Mouse (Mus musculus): ENCODE results near the gene Srsf11. TPM values are rescaled to one million over a fixed set of nuclear protein-coding genes. Genes with fewer than 3 reads are reported as not detected.

Srsf11 gene
- polyA plus RNA-seq, 1 experiment from 2014 or later = 288 TPM

- no peak overlapping the region for H3K27ac ChIP-seq (replicated peaks)
- H3K4me3 ChIP-seq (replicated peaks) = no peak overlapping the region
- 0 out of 2 replicates have a peak, but pooled peaks cover 7% of the 10 kb centered on the region for H3K4me1 ChIP-seq
- H3K36me3 ChIP-seq = no peaks in the 10 kb centered on the region
- no peak for ATAC-seq (ENCODE audit: insufficient number of reproducible peaks, low FRiP score, low TSS enrichment, low read depth)
- H3K9ac ChIP-seq = no peak overlapping the region
- H3K9me3 ChIP-seq (replicated peaks) = no peaks in the 10 kb centered on the region
- WGBS = 83% methylated on average over 2 of the region's 2 CpGs
- H3K4me2 ChIP-seq (replicated peaks) = no peak overlapping the region
- no peaks in the 10 kb centered on the region for H3K27me3 ChIP-seq
Measured at GRCm38 (mm10) chr3:158040755-158041154, 4.3 kb upstream of the Srsf11 start.

GRCm38 (mm10) chr3:158038106-158038505 is 1.7 kb upstream of the Srsf11 start:
- H3K36me3 ChIP-seq = no peaks in the 10 kb centered on the region
- peaks cover 19% of the 10 kb centered on the region for H3K4me1 ChIP-seq
- no peaks in the 10 kb centered on the region for H3K27me3 ChIP-seq
- no peak for ATAC-seq (ENCODE audit: insufficient number of reproducible peaks, low FRiP score, low TSS enrichment, low read depth)
- H3K9me3 ChIP-seq (replicated peaks) = no peaks in the 10 kb centered on the region
- H3K4me2 ChIP-seq (replicated peaks) = no peak overlapping the region
- no peak overlapping the region for H3K27ac ChIP-seq (replicated peaks)
- no peak overlapping the region for H3K4me3 ChIP-seq (replicated peaks)
- WGBS = 86% methylated on average over 3 of the region's 3 CpGs
- no peak overlapping the region for H3K9ac ChIP-seq

- ATAC-seq (ENCODE audit: insufficient number of reproducible peaks, low FRiP score, low TSS enrichment, low read depth) = no peak
- H3K27ac ChIP-seq (replicated peaks) = peak overlapping the region; percentile 88
- H3K36me3 ChIP-seq = no peaks in the 10 kb centered on the region
- 2% methylated on average over 11 of the region's 11 CpGs for WGBS
- H3K27me3 ChIP-seq = no peaks in the 10 kb centered on the region
- H3K4me1 ChIP-seq = peaks cover 24% of the 10 kb centered on the region
- H3K4me3 ChIP-seq (replicated peaks) = peak overlapping the region; percentile 82
- no peaks in the 10 kb centered on the region for H3K9me3 ChIP-seq (replicated peaks)
- H3K9ac ChIP-seq = peak overlapping the region; percentile 95
- peak overlapping the region; percentile 62 for H3K4me2 ChIP-seq (replicated peaks)
Measured at GRCm38 (mm10) chr3:158035866-158036265, 573 bp downstream of the Srsf11 start.

GRCm38 (mm10) chr3:158032106-158032505 is 4.3 kb downstream of the Srsf11 start:
- Histone ChIP-seq H3K4me1 (peaks cover 17% of the 10 kb centered on the region), H3K4me2 (replicated peaks) (peak overlapping the region; percentile 59), H3K9ac (peak overlapping the region; percentile 94), H3K36me3 (peaks cover 4% of the 10 kb centered on the region; the same call in 1 of the 2 replicates), H3K9me3 (replicated peaks) (no peaks in the 10 kb centered on the region), H3K27ac (replicated peaks) (peak overlapping the region; percentile 96), H3K27me3 (no peaks in the 10 kb centered on the region), H3K4me3 (replicated peaks) (peak overlapping the region; percentile 98)
- 6% methylated on average over 4 of the region's 4 CpGs for WGBS
- ATAC-seq (ENCODE audit: insufficient number of reproducible peaks, low FRiP score, low TSS enrichment, low read depth) = no peak

- Histone ChIP-seq H3K9ac (peak overlapping the region; percentile 94), H3K27me3 (no peaks in the 10 kb centered on the region), H3K27ac (replicated peaks) (peak overlapping the region; percentile 96), H3K36me3 (peaks cover 9% of the 10 kb centered on the region; the same call in 1 of the 2 replicates), H3K4me2 (replicated peaks) (peak overlapping the region; percentile 59), H3K4me3 (replicated peaks) (peak overlapping the region; percentile 98), H3K4me1 (peaks cover 17% of the 10 kb centered on the region), H3K9me3 (replicated peaks) (no peaks in the 10 kb centered on the region)
- under 1% methylated on average over 61 of the region's 61 CpGs for WGBS
- peak; percentile 90 for ATAC-seq (ENCODE audit: insufficient number of reproducible peaks, low FRiP score, low TSS enrichment, low read depth)
Measured at GRCm38 (mm10) chr3:158031371-158031925, 5.0 kb downstream of the Srsf11 start.

GRCm38 (mm10) chr3:158009762-158010320 is 26.6 kb downstream of the Srsf11 start:
- 31% methylated on average over 1 of the region's 1 CpGs for WGBS
- no peaks in the 10 kb centered on the region for H3K4me1 ChIP-seq
- H3K27me3 ChIP-seq = no peaks in the 10 kb centered on the region
- H3K27ac ChIP-seq (replicated peaks) = no peak overlapping the region
- H3K36me3 ChIP-seq = peaks cover 45% of the 10 kb centered on the region
- ATAC-seq (ENCODE audit: insufficient number of reproducible peaks, low FRiP score, low TSS enrichment, low read depth) = no peak; the same call in 1 of the 2 replicates
- no peak overlapping the region for H3K4me2 ChIP-seq (replicated peaks)
- H3K9me3 ChIP-seq (replicated peaks) = no peaks in the 10 kb centered on the region
- H3K4me3 ChIP-seq (replicated peaks) = no peak overlapping the region
- no peak overlapping the region for H3K9ac ChIP-seq

GRCm38 (mm10) chr3:158008647-158009046 is 27.8 kb downstream of the Srsf11 start:
- WGBS = 80% methylated on average over 1 of the region's 1 CpGs
- peaks cover 42% of the 10 kb centered on the region for H3K36me3 ChIP-seq

GRCm38 (mm10) chr3:157998742-157999369 is 37.6 kb downstream of the Srsf11 start:
- H3K36me3 ChIP-seq = peaks cover 26% of the 10 kb centered on the region; the same call in 1 of the 2 replicates
- WGBS = 48% methylated on average over 1 of the region's 1 CpGs
- no peak for ATAC-seq (ENCODE audit: insufficient number of reproducible peaks, low FRiP score, low TSS enrichment, low read depth)
- H3K4me3 ChIP-seq (replicated peaks) = no peak overlapping the region
- H3K9ac ChIP-seq = no peak overlapping the region
- no peak overlapping the region for H3K4me2 ChIP-seq (replicated peaks)
- H3K27me3 ChIP-seq = no peaks in the 10 kb centered on the region
- H3K4me1 ChIP-seq = no peaks in the 10 kb centered on the region
- no peaks in the 10 kb centered on the region for H3K9me3 ChIP-seq (replicated peaks)
- no peak overlapping the region for H3K27ac ChIP-seq (replicated peaks)

More at GRCm38 (mm10) chr3:158008647-158009046, 27.8 kb downstream of the Srsf11 start:
- H3K27ac ChIP-seq (replicated peaks) = no peak overlapping the region
- no peak for ATAC-seq (ENCODE audit: insufficient number of reproducible peaks, low FRiP score, low TSS enrichment, low read depth)
- no peaks in the 10 kb centered on the region for H3K27me3 ChIP-seq
- H3K9me3 ChIP-seq (replicated peaks) = no peaks in the 10 kb centered on the region
- H3K4me2 ChIP-seq (replicated peaks) = no peak overlapping the region
- no peak overlapping the region for H3K4me3 ChIP-seq (replicated peaks)
- no peaks in the 10 kb centered on the region for H3K4me1 ChIP-seq
- H3K9ac ChIP-seq = no peak overlapping the region

- Histone ChIP-seq H3K4me2 (replicated peaks) (no peak overlapping the region), H3K27me3 (no peaks in the 10 kb centered on the region), H3K4me1 (no peaks in the 10 kb centered on the region), H3K9me3 (replicated peaks) (no peaks in the 10 kb centered on the region), H3K9ac (no peak overlapping the region), H3K4me3 (replicated peaks) (no peak overlapping the region), H3K27ac (replicated peaks) (no peak overlapping the region), H3K36me3 (0 out of 2 replicates have a peak, but pooled peaks cover 12% of the 10 kb centered on the region)
- WGBS = 84% methylated on average over 2 of the region's 2 CpGs
- ATAC-seq (ENCODE audit: insufficient number of reproducible peaks, low FRiP score, low TSS enrichment, low read depth) = no peak
Measured at GRCm38 (mm10) chr3:157995726-157996125, 40.7 kb downstream of the Srsf11 start.

- peaks cover 26% of the 10 kb centered on the region; the same call in 1 of the 2 replicates for H3K36me3 ChIP-seq
- no peaks in the 10 kb centered on the region for H3K27me3 ChIP-seq
- H3K9ac ChIP-seq = no peak overlapping the region
- ATAC-seq (ENCODE audit: insufficient number of reproducible peaks, low FRiP score, low TSS enrichment, low read depth) = no peak
- H3K4me1 ChIP-seq = no peaks in the 10 kb centered on the region
- H3K9me3 ChIP-seq (replicated peaks) = no peaks in the 10 kb centered on the region
- H3K27ac ChIP-seq (replicated peaks) = no peak overlapping the region
- H3K4me3 ChIP-seq (replicated peaks) = no peak overlapping the region
- no peak overlapping the region for H3K4me2 ChIP-seq (replicated peaks)
Measured at GRCm38 (mm10) chr3:157993322-157993721, 43.1 kb downstream of the Srsf11 start.

GRCm38 (mm10) chr3:157979619-157980018 is 56.8 kb downstream of the Srsf11 start:
- Histone ChIP-seq H3K4me2 (replicated peaks) (no peak overlapping the region), H3K27me3 (no peaks in the 10 kb centered on the region), H3K4me3 (replicated peaks) (no peak overlapping the region), H3K36me3 (0 out of 2 replicates have a peak, but pooled peaks cover 3% of the 10 kb centered on the region), H3K9me3 (replicated peaks) (no peaks in the 10 kb centered on the region), H3K27ac (replicated peaks) (no peak overlapping the region), H3K4me1 (no peaks in the 10 kb centered on the region), H3K9ac (no peak overlapping the region)
- ATAC-seq (ENCODE audit: insufficient number of reproducible peaks, low FRiP score, low TSS enrichment, low read depth) = no peak

Data from embryonic facial prominence, embryonic 15.5 days (tissue).